Mouse (Mus musculus) hindbrain, embryonic 15.5 days (tissue): ENCODE data around the gene Spg11. TPM values are rescaled to one million over a fixed set of nuclear protein-coding genes. Genes with fewer than 3 reads are reported as not detected.
"Not testable (repeated sequence)": the region's sequence is repeated elsewhere in the genome, so short reads cannot be mapped to it uniquely, and the experiment has no call there.

Source experiments
- ATAC-seq: fragments of 200-750 bp; cut with Nextera tagmentation; 2 replicates; pipeline ENCODE4 v1.8.0; 2017; ENCODE audit warnings: low read depth, moderate number of reproducible peaks, moderate TSS enrichment; ENCODE audit not compliant: low FRiP score
- H3K27ac ChIP-seq: fragments of 300-500 bp; sonication (generic); replicated peaks from 2 replicates; pipeline ENCODE4 v1.5.1; 2015; ENCODE audit warnings: mild to moderate bottlenecking, inconsistent platforms
- H3K27me3 ChIP-seq: fragments of 300-500 bp; sonication (generic); 2 replicates; pipeline ENCODE4 v1.6.1; 2015; ENCODE audit warnings: control low read depth, inconsistent platforms
- H3K36me3 ChIP-seq: fragments of 300-500 bp; sonication (generic); 2 replicates; pipeline ENCODE4 v1.6.1; 2015; ENCODE audit warnings: control low read depth, inconsistent platforms
- H3K4me1 ChIP-seq: fragments of 300-500 bp; sonication (generic); replicated peaks from 2 replicates; pipeline ENCODE4 v1.6.1; 2015; ENCODE audit warnings: control low read depth, inconsistent platforms
- H3K4me2 ChIP-seq: fragments of 300-500 bp; sonication (generic); 2 replicates; pipeline ENCODE4 v1.6.1; 2015; ENCODE audit warnings: moderate library complexity, mild to moderate bottlenecking, inconsistent platforms
- H3K4me3 ChIP-seq: fragments of 300-500 bp; sonication (generic); 2 replicates; pipeline ENCODE4 v1.5.1; 2015; ENCODE audit warnings: mild to moderate bottlenecking, inconsistent platforms
- H3K9ac ChIP-seq: fragments of 300-500 bp; sonication (generic); 2 replicates; pipeline ENCODE4 v1.6.1; 2015; ENCODE audit warnings: inconsistent platforms
- H3K9me3 ChIP-seq: fragments of 300-500 bp; sonication (generic); 2 replicates; pipeline ENCODE4 v1.6.1; 2016; ENCODE audit warnings: control low read depth, inconsistent platforms
- WGBS: fragments of 180-500 bp; shearing (Covaris S2); methylation state at CpG from one replicate; pipeline ENCODE4 v1.1.7; 2015; 5-methylcytosine and 5-hydroxymethylcytosine counted together
- polyA plus RNA-seq: library from polyadenylated mRNA; unstranded; fragments of >200 nt; fragmentation: Nextera tagmentation; extraction: Ambion mirVana; gene quantifications from 2 replicates; pipeline ENCODE4 v1.2.1, GENCODE M21; 2015

Spg11 gene
- polyA plus RNA-seq, 1 experiment from 2014 or later: 6.8 TPM

GRCm38 (mm10) chr2:122097686-122098085 is 20.5 kb downstream of the Spg11 start:
- not testable (repeated sequence) for H3K4me2 ChIP-seq, H3K27me3 ChIP-seq, H3K9me3 ChIP-seq, ATAC-seq, H3K4me1 ChIP-seq, H3K27ac ChIP-seq, H3K9ac ChIP-seq, H3K4me3 ChIP-seq
- H3K36me3 ChIP-seq: peaks cover 56% of the 10 kb centered on the region
- WGBS: 84% methylated on average over 5 of the region's 5 CpGs

GRCm38 (mm10) chr2:122093844-122094243 is 24.3 kb downstream of the Spg11 start:
- Histone ChIP-seq H3K27me3 (no peaks in the 10 kb centered on the region), H3K4me1 (no peaks in the 10 kb centered on the region), H3K4me3 (no peak overlapping the region), H3K9ac (no peak overlapping the region), H3K36me3 (peaks cover 72% of the 10 kb centered on the region), H3K9me3 (no peaks in the 10 kb centered on the region), H3K27ac (no peak overlapping the region), H3K4me2 (no peak overlapping the region)
- 95% methylated on average over 4 of the region's 4 CpGs for WGBS
- ATAC-seq: no peak

GRCm38 (mm10) chr2:122086446-122086845 is 31.7 kb downstream of the Spg11 start:
- Histone ChIP-seq H3K9ac (no peak overlapping the region), H3K36me3 (peaks cover 66% of the 10 kb centered on the region), H3K27me3 (no peaks in the 10 kb centered on the region), H3K27ac (no peak overlapping the region), H3K4me3 (no peak overlapping the region), H3K9me3 (no peaks in the 10 kb centered on the region), H3K4me1 (no peaks in the 10 kb centered on the region; the same call in 1 of the 2 replicates), H3K4me2 (no peak overlapping the region)
- WGBS: 62% methylated on average over 4 of the region's 4 CpGs
- no peak for ATAC-seq

GRCm38 (mm10) chr2:122081728-122082456 is 36.3 kb downstream of the Spg11 start:
- Histone ChIP-seq H3K9ac (no peak overlapping the region), H3K9me3 (no peaks in the 10 kb centered on the region), H3K4me2 (no peak overlapping the region), H3K27me3 (no peaks in the 10 kb centered on the region), H3K4me3 (no peak overlapping the region), H3K27ac (no peak overlapping the region), H3K36me3 (peaks cover 55% of the 10 kb centered on the region), H3K4me1 (no peaks in the 10 kb centered on the region; the same call in 1 of the 2 replicates)
- 48% methylated on average over 7 of the region's 7 CpGs for WGBS
- ATAC-seq: no peak

- Histone ChIP-seq H3K4me2 (no peak overlapping the region), H3K9me3 (no peaks in the 10 kb centered on the region), H3K27ac (no peak overlapping the region), H3K36me3 (peaks cover 41% of the 10 kb centered on the region), H3K27me3 (no peaks in the 10 kb centered on the region), H3K4me1 (no peaks in the 10 kb centered on the region), H3K9ac (no peak overlapping the region), H3K4me3 (no peak overlapping the region)
- no peak for ATAC-seq
- 37% methylated on average over 5 of the region's 5 CpGs for WGBS
These were observed 48.3 kb downstream of the Spg11 start for GRCm38 (mm10) chr2:122069922-122070321.

- H3K36me3 ChIP-seq: peaks cover 38% of the 10 kb centered on the region
- no peak overlapping the region for H3K9ac ChIP-seq
- no peak overlapping the region for H3K4me2 ChIP-seq
- H3K27ac ChIP-seq: no peak overlapping the region
- no peak for ATAC-seq
- no peak overlapping the region for H3K4me3 ChIP-seq
- WGBS: 93% methylated on average over 6 of the region's 6 CpGs
- no peaks in the 10 kb centered on the region for H3K27me3 ChIP-seq
- no peaks in the 10 kb centered on the region for H3K4me1 ChIP-seq
- H3K9me3 ChIP-seq: no peaks in the 10 kb centered on the region
These were observed 48.9 kb downstream of the Spg11 start for GRCm38 (mm10) chr2:122069144-122069912.

GRCm38 (mm10) chr2:122066241-122066640 is 51.9 kb downstream of the Spg11 start:
- H3K4me1 ChIP-seq: no peaks in the 10 kb centered on the region
- peaks cover 25% of the 10 kb centered on the region for H3K36me3 ChIP-seq
- no peaks in the 10 kb centered on the region for H3K9me3 ChIP-seq
- ATAC-seq: no peak
- H3K27ac ChIP-seq: no peak overlapping the region
- WGBS: 82% methylated on average over 8 of the region's 8 CpGs
- no peak overlapping the region for H3K4me2 ChIP-seq
- H3K27me3 ChIP-seq: no peaks in the 10 kb centered on the region
- no peak overlapping the region for H3K9ac ChIP-seq
- H3K4me3 ChIP-seq: no peak overlapping the region

- H3K9ac ChIP-seq: no peak overlapping the region
- no peaks in the 10 kb centered on the region for H3K4me1 ChIP-seq
- H3K27me3 ChIP-seq: no peaks in the 10 kb centered on the region
- H3K27ac ChIP-seq: no peak overlapping the region
- 55% methylated on average over 14 of the region's 14 CpGs for WGBS
- ATAC-seq: no peak
- H3K4me2 ChIP-seq: no peak overlapping the region
- H3K9me3 ChIP-seq: no peaks in the 10 kb centered on the region
- H3K36me3 ChIP-seq: peaks cover 22% of the 10 kb centered on the region
- H3K4me3 ChIP-seq: no peak overlapping the region
These were observed 52.8 kb downstream of the Spg11 start for GRCm38 (mm10) chr2:122065200-122065969.

- H3K4me1 ChIP-seq: no peaks in the 10 kb centered on the region
- H3K4me3 ChIP-seq: no peak overlapping the region
- peaks cover 37% of the 10 kb centered on the region for H3K36me3 ChIP-seq
- no peaks in the 10 kb centered on the region for H3K9me3 ChIP-seq
- H3K4me2 ChIP-seq: no peak overlapping the region
- H3K9ac ChIP-seq: no peak overlapping the region
- ATAC-seq: no peak
- H3K27ac ChIP-seq: no peak overlapping the region
- H3K27me3 ChIP-seq: no peaks in the 10 kb centered on the region
- 85% methylated on average over 11 of the region's 11 CpGs for WGBS
These were observed 58.6 kb downstream of the Spg11 start for GRCm38 (mm10) chr2:122059365-122060115.

GRCm38 (mm10) chr2:122043926-122044325 is 74.3 kb downstream of the Spg11 start:
- H3K9ac ChIP-seq: no peak overlapping the region
- H3K4me2 ChIP-seq: no peak overlapping the region
- no peak overlapping the region for H3K27ac ChIP-seq
- no peak for ATAC-seq
- H3K4me1 ChIP-seq: no peaks in the 10 kb centered on the region
- H3K4me3 ChIP-seq: no peak overlapping the region
- H3K36me3 ChIP-seq: peaks cover 32% of the 10 kb centered on the region
- H3K27me3 ChIP-seq: no peaks in the 10 kb centered on the region
- H3K9me3 ChIP-seq: no peaks in the 10 kb centered on the region

- Histone ChIP-seq H3K4me1 (no peaks in the 10 kb centered on the region), H3K9ac (no peak overlapping the region), H3K4me2 (no peak overlapping the region), H3K27me3 (no peaks in the 10 kb centered on the region), H3K4me3 (no peak overlapping the region), H3K9me3 (no peaks in the 10 kb centered on the region), H3K36me3 (peaks cover 19% of the 10 kb centered on the region), H3K27ac (no peak overlapping the region)
- WGBS: 94% methylated on average over 3 of the region's 3 CpGs
- ATAC-seq: no peak
These were observed 82.1 kb downstream of the Spg11 start for GRCm38 (mm10) chr2:122036064-122036463.
